Mouse (Mus musculus) kidney, adult 2 months (tissue): ENCODE results near the gene Ppp1r13b.

ENCODE experiments used
- CTCF ChIP-seq: fragments of 200-500 bp; conservative IDR thresholded peaks from 2 replicates; pipeline ENCODE4 v1.5.1; 2011; ENCODE audit warnings: low read depth, mild to moderate bottlenecking, control low read depth, low read length, moderate library complexity, mixed read lengths; ENCODE audit not compliant: insufficient read depth, insufficient read length
- POLR2A ChIP-seq: fragments of 200-500 bp; IDR thresholded peaks from one replicate; pipeline ENCODE4 v1.6.1; 2011; ENCODE audit warnings: low read depth, low read length, control low read depth

DNA sequence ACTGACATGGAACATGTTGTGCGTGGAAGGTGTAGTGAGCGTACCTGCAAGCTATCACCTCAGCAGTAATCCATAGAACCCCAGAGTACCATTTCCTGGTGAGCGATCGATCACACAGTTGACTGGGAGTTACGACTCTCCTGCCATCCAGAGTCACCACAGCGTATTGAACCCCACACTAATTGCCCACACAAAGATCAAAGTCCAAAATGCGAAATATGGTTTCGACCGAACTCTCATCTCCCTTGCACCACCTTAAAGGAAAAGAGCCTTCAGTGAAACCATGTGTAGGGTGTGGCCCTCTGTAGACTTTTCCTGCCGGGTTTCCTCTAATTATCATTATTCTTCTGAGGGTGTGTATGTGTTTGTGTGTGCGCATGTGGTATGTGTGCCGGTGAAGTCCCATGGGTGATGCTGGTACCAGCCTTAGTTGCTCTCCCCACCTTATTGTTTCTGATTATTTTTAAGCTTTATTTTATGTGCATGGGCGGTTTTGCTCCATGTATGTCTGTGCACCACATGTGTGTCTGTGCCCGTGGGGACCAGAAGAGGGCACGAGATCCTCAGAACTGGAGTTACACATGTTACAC, 3.4 kb upstream of the Ppp1r13b start:
- TF ChIP-seq POLR2A = no peak
- no peak; the same call in 1 of the 2 replicates for TF ChIP-seq CTCF
